Mouse (Mus musculus): ENCODE data around the gene Lpin3. TPM values are rescaled to one million over a fixed set of nuclear protein-coding genes. Genes with fewer than 3 reads are reported as not detected.

The Lpin3 gene
- polyA plus RNA-seq, 1 experiment = 0.01 TPM

DNA sequence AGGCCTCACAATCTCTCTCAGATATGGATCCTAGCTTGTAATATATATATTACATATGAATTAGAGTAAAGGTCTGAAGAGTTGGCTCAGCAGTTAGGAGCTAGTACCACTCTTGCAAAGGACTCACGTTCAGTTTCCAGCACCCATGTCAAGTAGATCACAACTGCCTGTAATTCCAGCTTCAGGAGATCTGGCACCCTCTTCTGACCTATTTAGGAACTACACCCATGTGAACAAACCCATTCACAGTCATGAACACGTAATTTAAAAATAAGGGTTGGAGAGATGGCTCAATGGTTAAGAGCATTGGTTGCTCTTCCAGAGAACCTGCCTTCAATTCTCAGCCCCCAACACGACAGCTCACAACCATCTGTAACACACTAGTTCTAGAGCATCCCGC lies 4.4 kb upstream of the Lpin3 start:
- TF ChIP-seq GATA1 (IDR thresholded peaks at IDR 0.05; ENCODE audit: low read length) = no peak

DNA sequence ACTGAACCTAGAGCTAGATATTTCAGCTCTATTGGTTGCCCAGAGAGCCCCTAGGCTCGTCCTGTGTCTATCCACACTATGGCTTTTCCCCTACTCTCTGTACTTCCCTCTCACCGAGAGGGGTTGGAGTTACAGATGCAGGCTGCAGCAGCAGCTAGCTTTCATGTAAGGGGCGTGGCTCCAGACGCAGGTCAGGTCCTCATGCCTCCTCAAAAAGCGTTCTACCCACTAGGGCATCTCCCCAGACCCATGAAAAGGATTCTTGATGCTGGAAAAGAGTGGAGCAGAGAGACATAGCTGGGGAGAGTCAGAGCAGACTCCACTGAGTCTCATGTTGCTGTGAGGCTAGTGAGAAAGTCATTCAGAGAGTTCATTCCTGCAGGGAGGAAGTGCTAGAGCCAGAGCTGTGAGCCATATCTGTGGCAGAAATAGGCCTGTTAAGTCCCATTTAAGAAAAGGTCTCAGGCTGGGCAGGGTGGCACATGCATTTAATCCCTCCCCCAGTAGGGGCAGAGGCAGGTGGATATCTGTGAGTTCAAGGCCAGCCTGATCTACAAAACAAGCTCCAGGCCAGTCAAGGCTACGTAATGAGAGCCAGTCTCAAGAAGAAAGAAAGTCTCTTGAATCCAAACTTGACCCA lies 1.1 kb downstream of the Lpin3 start:
- TF ChIP-seq GATA1 (IDR thresholded peaks at IDR 0.05; ENCODE audit: low read length) = no peak

DNA sequence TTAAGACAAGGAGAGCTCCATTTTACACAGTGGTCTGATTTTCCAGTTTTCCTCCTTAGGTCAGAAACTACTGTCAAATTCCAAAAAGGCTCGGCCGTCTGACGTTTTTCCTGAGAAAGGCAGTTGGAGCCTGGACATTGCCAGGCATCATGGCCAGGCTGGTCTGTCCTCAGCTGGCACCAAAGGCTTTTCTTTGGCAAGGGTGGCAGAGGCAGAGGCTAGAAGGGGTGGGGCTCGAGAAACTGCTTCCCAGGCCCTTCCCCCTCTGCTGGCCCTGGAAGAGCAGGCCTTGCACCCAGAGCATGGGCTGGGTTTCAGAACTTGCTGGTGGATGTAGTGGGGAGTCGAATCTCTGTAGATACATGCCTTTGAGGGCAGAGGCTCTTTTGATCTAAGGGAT lies 2.0 kb downstream of the Lpin3 start:
- no peak for TF ChIP-seq GATA1 (IDR thresholded peaks at IDR 0.05; ENCODE audit: low read length)

DNA sequence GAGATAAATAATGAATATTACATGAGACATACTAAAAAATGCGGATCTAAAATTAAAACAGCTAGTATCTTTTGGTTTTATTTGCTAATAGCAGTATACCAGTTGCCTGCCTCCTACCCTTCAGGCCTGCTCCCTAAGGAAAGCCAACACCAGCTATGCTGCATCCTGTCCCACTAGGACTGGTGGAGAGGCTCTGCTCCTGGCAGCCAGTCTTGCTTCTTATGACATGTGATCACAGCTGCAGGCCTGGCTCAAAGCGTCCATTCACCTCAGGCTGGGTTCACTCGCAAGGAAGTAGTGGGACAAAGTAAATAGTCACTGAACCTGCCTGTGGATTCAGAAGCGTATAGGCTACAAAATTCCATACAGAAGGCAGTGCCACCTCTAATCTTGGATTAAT lies 3.4 kb downstream of the Lpin3 start:
- no peak for TF ChIP-seq GATA1 (IDR thresholded peaks at IDR 0.05; ENCODE audit: low read length)

DNA sequence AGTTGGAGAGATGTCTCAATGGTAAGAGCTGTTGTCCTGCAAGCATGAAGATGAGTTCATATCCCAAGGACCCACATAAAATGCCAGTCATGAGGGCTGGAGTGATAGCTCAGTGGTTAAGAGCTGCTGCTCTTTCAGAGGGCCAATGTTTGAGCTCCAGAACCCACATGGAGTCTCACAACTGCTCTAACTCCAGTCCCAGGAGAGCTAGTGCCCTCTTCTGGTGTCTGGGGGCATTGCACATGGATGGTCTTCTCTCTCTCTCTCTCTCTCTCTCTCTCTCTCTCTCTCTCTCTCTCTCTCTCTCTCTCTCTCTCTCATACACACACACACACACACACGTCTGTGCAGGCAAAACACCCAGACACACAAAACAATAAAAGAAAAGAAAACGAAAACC lies 4.4 kb downstream of the Lpin3 start:
- TF ChIP-seq GATA1 (IDR thresholded peaks at IDR 0.05; ENCODE audit: low read length) = no peak

DNA sequence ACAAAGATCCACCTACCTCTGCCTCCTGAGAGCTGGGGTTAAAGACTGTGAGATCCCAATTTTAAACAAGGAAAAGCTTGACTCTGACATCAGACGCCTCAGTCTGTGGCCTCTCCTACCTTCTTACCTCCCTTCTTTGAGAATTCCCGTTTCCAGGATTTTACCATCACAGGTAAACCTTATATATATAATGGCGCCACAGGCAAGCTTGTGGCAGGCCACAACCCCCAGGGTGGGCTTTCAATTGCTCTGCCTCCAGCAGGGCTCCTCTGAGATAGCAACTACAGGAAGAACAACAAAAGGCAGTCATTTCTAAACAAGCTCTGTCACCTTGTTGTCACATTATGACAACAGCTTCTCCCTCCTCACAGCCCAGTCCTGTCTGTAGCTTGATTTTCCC lies 5.8 kb downstream of the Lpin3 start:
- TF ChIP-seq GATA1 (IDR thresholded peaks at IDR 0.05; ENCODE audit: low read length) = no peak

DNA sequence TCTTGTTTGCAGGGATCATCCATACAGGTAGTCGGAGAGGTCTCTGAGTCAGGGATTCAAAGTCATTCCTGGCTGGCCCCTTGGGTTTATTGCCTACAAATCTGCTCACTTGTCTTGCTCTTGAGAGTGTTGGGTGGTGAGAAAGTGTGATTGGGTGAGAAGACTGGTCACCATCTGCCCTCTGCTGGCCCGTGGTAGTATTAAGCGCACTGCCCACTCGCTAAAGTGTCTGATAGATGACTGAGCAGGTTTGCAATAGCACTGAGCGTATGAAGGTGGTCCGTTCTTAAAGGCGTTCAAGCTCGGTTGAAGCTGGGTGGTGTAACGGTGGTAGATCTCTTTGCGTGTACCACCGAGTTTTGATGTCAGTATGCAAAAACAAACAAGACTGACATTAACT lies 6.8 kb downstream of the Lpin3 start:
- TF ChIP-seq GATA1 (IDR thresholded peaks at IDR 0.05; ENCODE audit: low read length) = no peak

DNA sequence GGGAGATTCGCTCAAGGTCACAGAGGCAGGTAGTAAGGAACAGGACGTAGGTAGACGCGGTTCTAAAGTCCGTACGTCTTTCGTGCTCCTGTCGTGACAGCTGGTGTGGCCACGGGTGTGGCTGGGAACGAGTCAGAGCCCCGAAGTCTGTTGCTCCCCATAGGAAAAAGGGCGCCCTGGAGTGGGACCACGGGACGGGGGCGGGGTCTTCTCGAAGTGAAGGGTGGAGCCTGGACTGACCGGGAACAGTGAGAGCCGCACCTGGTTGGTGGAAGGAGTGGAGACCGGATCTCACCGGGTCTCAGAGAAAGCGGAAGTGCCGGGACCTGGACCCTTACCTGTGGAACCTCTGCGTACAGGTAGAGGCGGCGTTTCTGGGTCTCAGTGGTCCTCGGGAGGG lies 7.4 kb downstream of the Lpin3 start:
- no peak for TF ChIP-seq GATA1 (IDR thresholded peaks at IDR 0.05; ENCODE audit: low read length)

DNA sequence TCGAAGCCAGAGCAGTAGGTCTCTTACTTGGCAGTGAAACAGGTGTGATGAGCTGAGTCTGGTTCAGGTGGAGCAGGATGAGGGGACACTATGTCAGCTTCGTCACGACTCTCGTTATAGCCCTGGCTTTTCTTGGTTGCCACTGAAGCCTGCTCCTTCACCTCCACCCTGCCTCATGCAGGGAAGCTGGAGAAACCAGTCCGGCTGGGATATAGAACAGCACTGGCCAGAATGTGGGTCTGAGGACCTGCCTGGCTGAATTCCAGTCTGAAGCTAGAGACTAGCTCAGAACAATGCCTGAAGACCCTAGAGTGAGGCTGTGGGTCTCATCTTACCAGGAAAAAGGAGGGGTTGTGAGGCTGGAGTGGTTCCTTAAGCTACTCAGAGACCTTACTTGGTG lies 10.6 kb downstream of the Lpin3 start:
- no peak for TF ChIP-seq GATA1 (IDR thresholded peaks at IDR 0.05; ENCODE audit: low read length)

DNA sequence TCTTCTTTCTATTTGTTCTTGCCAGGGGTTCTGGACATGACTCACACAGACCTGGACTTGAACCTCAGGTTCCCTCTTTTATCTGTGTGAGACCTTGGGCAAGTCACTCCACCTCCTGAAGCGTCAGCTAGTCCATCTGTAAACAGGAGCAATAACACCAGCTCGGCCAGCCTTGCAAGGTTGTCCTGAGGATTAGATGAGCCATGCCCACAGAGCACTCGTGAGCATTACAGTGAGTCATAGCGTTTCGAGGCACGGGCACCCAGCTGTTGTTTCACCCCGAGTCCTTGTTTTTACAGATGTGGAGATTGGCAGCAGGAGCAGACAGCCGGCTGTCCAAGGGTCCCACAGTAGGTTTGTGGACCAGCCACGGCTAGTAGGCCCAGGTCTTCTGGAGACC lies 11.2 kb downstream of the Lpin3 start:
- TF ChIP-seq GATA1 (IDR thresholded peaks at IDR 0.05; ENCODE audit: low read length) = no peak

DNA sequence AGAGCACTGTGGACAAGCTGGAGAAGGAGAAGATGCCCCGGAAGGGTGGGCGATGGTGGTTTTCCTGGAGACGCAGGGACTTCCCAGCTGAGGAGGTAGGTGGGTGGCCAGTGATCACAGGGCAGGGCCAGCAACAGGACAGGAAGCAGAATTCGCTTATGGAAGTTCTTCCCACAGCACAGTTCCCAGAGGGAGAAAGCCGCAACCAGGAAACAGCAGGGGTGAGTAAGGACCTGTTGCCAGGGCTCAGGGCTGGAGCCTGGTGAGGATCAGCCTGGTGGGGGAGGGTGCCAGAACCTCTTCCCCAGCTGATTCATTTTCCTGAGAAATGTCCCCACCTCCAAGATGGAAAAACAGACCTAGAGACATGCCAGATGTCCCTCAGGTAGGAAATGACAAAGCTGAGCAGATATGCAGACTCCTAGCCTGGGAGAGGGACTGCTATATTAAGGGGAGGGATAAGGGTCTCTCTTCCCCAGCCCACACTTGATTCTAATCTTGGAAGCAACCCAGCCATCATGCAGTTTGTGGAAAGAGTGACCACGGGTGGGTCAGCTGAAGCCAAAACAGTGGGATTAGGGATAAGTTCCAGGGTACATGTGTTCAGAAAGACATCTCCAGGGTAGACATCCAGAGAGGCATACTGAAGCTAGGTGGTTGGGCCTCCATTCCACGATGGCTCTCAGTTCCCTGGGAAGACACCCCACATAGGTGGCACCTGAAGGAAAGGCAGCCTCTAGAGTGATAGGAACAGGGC lies 21.4 kb downstream of the Lpin3 start:
- TF ChIP-seq GATA1 (IDR thresholded peaks at IDR 0.05; ENCODE audit: low read length) = no peak

DNA sequence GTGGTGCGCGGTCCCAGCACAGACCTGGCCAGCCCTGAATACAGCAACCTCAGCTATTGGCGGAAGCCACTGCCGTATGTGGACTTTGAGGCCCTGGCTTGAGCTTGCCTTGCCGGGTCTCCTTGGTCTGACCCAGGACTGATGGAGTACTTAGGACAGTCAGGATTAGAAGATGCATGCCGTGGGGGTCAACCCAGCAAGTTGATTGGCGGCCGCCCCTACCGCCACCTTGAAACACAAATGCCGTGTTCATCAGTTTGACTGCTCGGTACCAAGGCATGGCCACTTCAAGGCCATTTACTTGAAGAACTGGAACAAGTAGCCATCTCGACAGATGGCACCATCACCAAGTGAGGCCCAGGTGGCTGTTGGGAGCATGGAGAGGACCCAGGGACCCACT lies 24.8 kb downstream of the Lpin3 start:
- TF ChIP-seq GATA1 (IDR thresholded peaks at IDR 0.05; ENCODE audit: low read length) = no peak

DNA sequence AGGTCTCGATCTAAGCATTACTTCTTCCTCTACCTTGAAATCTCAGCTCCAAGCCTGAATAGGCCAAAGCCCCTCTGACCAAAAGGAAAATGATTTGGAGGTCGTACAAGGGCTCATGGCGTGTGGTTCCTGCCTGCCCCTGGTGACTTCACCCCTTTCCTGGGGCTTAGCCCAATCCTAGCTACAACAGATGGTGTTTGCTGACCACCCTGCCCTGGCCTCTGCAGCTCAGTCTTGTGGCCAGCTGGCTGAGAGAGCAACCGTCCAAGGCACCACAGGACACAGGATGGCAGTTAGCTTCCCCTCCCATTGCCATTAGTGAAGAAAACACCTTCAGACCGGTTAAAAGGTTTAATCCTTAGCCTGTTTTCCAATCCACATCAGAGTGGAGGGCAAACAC lies 25.6 kb downstream of the Lpin3 start:
- TF ChIP-seq GATA1 (IDR thresholded peaks at IDR 0.05; ENCODE audit: low read length) = no peak

DNA sequence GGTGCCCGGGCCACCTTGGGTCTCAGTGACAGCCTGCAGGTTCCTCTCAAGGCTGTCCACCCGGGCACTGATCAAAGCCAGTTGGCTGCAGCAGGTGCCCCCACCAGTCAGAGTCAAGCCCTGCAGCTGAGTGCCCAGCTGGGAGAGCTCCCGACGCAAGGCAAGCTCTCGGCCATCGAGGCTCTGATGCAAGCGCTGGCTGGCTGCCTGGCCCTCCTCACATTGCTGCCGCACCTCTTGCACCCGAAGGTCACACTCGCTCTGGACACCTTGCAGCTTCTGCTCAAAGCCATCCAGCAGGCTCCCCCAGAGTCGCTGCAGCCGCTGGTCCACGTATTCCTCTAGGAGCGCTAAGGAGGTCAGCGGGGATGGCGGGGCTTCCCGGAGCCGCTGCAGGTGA lies 28.1 kb downstream of the Lpin3 start:
- no peak for TF ChIP-seq GATA1 (IDR thresholded peaks at IDR 0.05; ENCODE audit: low read length)

DNA sequence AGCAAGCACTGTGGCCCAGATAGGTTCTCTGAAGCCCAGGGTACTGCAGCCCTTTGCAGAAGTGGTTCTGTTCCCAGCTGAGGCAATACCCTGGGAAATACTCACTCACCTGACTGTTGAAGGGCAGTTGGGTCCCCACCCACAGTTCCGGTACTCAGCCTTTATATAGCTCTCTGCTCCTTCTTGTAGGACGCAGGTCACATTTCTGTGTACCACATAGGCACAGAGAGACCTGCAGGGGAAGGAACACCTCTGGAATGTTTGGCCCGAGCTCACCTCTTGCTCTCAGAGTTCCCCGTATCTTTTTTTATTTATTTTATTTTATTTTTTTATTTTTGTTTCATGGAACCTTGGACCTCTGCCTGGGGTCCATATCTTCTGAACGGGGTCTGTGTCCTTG lies 30.2 kb downstream of the Lpin3 start:
- TF ChIP-seq GATA1 (IDR thresholded peaks at IDR 0.05; ENCODE audit: low read length) = no peak

DNA sequence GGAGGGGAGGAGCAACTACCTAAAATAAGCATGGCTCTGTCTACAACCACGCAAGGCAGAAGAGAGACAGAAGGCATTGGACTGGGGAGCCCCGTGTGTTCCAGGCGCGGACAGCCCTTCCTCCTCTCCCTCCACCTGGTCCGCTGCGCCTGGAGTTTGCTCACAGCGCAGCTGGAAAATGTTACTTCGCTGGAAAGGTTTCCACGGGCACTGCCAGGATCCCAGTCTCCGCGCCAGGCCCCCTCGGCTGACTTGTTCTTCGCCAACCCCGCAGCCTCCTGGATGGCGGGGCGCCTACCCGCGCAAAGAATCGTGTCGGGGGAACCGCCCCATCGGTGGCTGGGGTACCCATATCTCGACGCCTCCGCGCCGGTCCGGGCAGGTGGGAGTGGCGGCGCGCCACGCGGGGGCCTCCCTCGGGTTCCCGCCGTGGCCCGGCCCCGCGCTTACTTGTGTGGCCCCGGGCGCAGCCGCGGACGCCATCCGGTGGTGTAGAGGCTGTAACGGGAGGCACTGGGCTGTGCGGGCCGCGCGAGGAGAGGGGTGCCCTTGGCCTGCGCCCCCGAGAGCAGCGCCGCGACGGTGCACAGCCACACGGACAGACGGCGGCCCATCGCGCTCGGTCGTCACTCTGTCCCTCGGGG lies 31.2 kb downstream of the Lpin3 start:
- TF ChIP-seq GATA1 (IDR thresholded peaks at IDR 0.05; ENCODE audit: low read length) = no peak

DNA sequence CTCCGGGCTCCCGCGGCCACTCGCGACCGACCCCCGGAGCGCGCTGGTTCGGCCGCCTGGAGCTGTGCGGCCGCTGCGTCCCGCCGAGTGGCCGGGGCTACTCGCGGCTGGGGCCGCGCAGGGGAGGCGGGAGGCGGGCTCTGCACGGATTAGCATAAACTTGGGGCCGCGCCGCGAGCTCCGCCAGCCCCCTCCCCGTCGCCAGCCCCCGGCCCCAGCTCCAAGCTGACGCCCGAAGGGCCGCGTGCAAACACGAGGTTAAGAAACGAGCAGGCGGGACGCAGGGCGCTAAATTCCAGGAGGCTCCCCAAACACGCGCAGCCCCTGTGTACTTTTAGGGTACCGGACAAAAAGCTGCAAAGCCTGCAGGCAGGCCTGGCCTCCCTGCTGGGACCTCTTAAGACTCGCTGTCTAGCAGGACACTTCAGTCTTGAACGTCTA lies 31.8 kb downstream of the Lpin3 start, which contains the start of gene Emilin3:
TSS of gene Emilin3 (minus strand) at position 98 of the 441 bp plus-strand sequence.
- TF ChIP-seq GATA1 (IDR thresholded peaks at IDR 0.05; ENCODE audit: low read length) = no peak

Data from G1E-ER4 (cell line).